Mouse (Mus musculus): ENCODE measurements at regions not wholly inside any gene's neighbourhood (a gene's known extent, or its start where the extent isn't known, plus 50 kb on each side); places are given as distances from the start of the nearest gene placed in this dataset.

- Histone ChIP-seq H3K27me3 (replicated peaks) (no peaks in the 10 kb centered on the region), H3K9ac (no peak overlapping the region), H3K4me2 (replicated peaks) (no peak overlapping the region), H3K9me3 (no peaks in the 10 kb centered on the region), H3K4me3 (no peak overlapping the region), H3K4me1 (no peaks in the 10 kb centered on the region), H3K27ac (no peak overlapping the region), H3K36me3 (no peaks in the 10 kb centered on the region)
- 79% methylated on average over 1 of the region's 1 CpGs for WGBS
- ATAC-seq (ENCODE audit: low FRiP score, low read depth), result no peak
These were observed 87.7 kb upstream of the Jade1 start for GRCm38 (mm10) chr3:41467857-41468256.

DNA sequence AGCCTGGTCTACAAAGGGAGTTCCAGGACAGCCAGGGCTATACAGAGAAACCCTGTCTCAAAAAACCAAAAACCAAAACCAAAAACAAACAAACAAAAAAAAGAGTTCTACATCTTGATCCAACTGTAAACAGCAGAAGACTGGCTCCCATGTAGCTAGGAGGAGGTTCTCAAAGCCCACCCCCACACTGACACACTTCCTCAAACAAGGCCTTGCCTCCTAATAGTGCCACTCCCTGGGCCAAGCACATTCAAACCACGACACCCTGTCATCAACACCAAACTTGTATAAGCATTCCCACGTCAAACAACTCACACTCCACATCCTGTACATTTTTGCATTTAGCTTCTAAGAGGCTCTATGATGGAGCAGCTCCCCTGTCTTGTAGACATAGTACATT lies 89.6 kb upstream of the Jade1 start:
- WGBS, result 86% methylated on average over 2 of the region's 2 CpGs
- Histone ChIP-seq H3K36me3 (no peaks in the 10 kb centered on the region), H3K4me1 (no peaks in the 10 kb centered on the region), H3K4me2 (replicated peaks) (no peak overlapping the region), H3K4me3 (no peak overlapping the region), H3K9me3 (no peaks in the 10 kb centered on the region), H3K27ac (no peak overlapping the region), H3K27me3 (replicated peaks) (no peaks in the 10 kb centered on the region), H3K9ac (no peak overlapping the region)
- no peak for ATAC-seq (ENCODE audit: low FRiP score, low read depth)

DNA sequence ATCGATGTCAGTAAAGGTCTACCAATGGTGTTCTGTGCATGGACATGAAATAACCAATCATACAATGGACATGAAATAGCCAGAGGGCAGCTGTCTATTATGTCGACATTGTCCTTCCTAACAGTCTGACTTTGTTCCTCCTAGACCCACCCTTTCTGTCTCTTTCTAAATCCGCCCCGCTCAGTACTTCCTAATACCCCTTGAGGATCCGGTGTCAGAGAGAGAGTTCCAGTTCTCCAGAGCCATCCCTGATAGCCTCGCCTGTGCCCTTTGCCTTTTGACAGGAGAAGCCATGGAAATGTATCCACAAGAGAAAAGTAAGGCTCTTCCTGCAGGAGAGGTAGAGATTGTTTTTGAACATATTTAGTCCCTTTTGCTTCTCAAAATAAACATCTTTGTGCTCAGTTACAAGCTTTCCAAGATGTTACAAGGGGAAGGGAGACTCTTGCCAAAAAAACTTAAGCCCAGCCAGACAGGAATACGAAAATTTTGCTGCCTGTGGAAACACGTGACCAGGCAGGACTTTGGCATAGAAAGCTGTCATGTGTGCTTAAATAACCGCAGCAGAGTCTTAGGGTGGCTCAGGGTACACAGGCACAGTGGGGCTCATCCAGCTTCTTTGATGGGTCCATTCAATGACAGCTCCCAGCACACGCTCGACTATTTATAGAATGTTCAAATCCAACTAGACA lies 92.4 kb upstream of the Jade1 start:
- no peak for ATAC-seq (ENCODE audit: low FRiP score, low read depth)
- H3K27ac ChIP-seq, result no peak overlapping the region
- 85% methylated on average over 11 of the region's 11 CpGs for WGBS

DNA sequence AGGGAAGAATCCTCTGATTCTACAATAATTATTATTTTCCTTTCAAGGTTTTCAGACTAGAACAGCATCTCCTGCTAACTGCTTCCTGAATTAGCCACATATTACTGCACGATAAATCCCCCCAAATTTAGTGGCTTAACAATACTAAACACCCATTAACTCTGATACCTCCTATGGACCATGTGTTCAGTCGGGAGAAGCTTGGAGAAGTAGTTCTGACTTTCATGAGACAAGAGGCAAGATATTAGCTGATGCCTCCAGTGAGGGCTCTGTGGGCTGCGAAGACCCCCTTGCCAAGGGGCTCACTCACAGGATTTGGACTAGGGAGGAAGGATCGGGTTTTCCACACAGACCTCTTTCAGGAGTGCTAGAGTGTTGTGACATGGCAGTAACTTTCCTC lies 95.4 kb upstream of the Jade1 start:
- Histone ChIP-seq H3K9me3 (no peaks in the 10 kb centered on the region), H3K27me3 (replicated peaks) (no peaks in the 10 kb centered on the region), H3K27ac (no peak overlapping the region), H3K4me1 (no peaks in the 10 kb centered on the region), H3K36me3 (no peaks in the 10 kb centered on the region), H3K4me3 (no peak overlapping the region), H3K4me2 (replicated peaks) (no peak overlapping the region), H3K9ac (no peak overlapping the region)
- WGBS, result 95% methylated on average over 4 of the region's 4 CpGs
- ATAC-seq (ENCODE audit: low FRiP score, low read depth), result no peak

More for the DNA sequence above, 92.4 kb upstream of the Jade1 start:
- H3K36me3 ChIP-seq, result no peaks in the 10 kb centered on the region
- H3K4me3 ChIP-seq, result no peak overlapping the region
- no peak overlapping the region for H3K9ac ChIP-seq
- H3K4me2 ChIP-seq (replicated peaks), result no peak overlapping the region
- H3K4me1 ChIP-seq, result no peaks in the 10 kb centered on the region
- no peaks in the 10 kb centered on the region for H3K9me3 ChIP-seq
- H3K27me3 ChIP-seq (replicated peaks), result no peaks in the 10 kb centered on the region

- no peak for ATAC-seq (ENCODE audit: low FRiP score, low read depth)
- H3K36me3 ChIP-seq, result no peaks in the 10 kb centered on the region
- H3K9me3 ChIP-seq, result no peaks in the 10 kb centered on the region
- WGBS, result 94% methylated on average over 6 of the region's 6 CpGs
- no peaks in the 10 kb centered on the region for H3K27me3 ChIP-seq (replicated peaks)
- H3K9ac ChIP-seq, result no peak overlapping the region
- H3K4me3 ChIP-seq, result no peak overlapping the region
- H3K4me2 ChIP-seq (replicated peaks), result no peak overlapping the region
- no peak overlapping the region for H3K27ac ChIP-seq
- no peaks in the 10 kb centered on the region for H3K4me1 ChIP-seq
These were observed 97.4 kb upstream of the Jade1 start for GRCm38 (mm10) chr3:41458156-41458555.

- H3K4me3 ChIP-seq, result no peak overlapping the region
- H3K27ac ChIP-seq, result no peak overlapping the region
- ATAC-seq (ENCODE audit: low FRiP score, low read depth), result no peak
- H3K4me2 ChIP-seq (replicated peaks), result no peak overlapping the region
- H3K27me3 ChIP-seq (replicated peaks), result no peaks in the 10 kb centered on the region
- no peak overlapping the region for H3K9ac ChIP-seq
- H3K36me3 ChIP-seq, result no peaks in the 10 kb centered on the region
- no peaks in the 10 kb centered on the region for H3K9me3 ChIP-seq
- WGBS, result 84% methylated on average over 3 of the region's 3 CpGs
- H3K4me1 ChIP-seq, result no peaks in the 10 kb centered on the region
These were observed 102.0 kb upstream of the Jade1 start for GRCm38 (mm10) chr3:41453525-41453924.

DNA sequence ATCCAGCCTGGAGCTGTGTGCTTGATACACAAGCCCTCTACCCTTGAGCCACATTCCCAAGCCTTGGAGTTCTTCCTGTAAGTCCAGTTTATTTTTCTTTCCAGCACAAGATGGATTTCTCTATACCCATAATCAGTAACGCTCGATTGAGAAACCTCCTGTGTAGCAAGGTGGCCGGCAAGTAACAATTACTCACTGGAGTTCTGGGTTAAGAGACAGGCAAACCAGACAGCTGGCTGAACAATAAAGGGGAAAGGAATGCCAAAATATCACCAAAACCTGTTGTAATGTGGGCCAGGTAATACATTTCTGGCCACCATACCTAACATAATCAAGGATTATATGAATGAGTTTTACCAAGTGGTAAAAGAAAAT lies 102.8 kb upstream of the Jade1 start:
- WGBS, result 63% methylated on average over 3 of the region's 3 CpGs
- no peaks in the 10 kb centered on the region for H3K9me3 ChIP-seq
- ATAC-seq (ENCODE audit: low FRiP score, low read depth), result no peak
- no peak overlapping the region for H3K4me2 ChIP-seq (replicated peaks)
- no peak overlapping the region for H3K27ac ChIP-seq
- no peak overlapping the region for H3K9ac ChIP-seq
- H3K36me3 ChIP-seq, result no peaks in the 10 kb centered on the region
- no peaks in the 10 kb centered on the region for H3K27me3 ChIP-seq (replicated peaks)
- H3K4me3 ChIP-seq, result no peak overlapping the region
- no peaks in the 10 kb centered on the region for H3K4me1 ChIP-seq

- WGBS, result 71% methylated on average over 3 of the region's 3 CpGs
- Histone ChIP-seq H3K9me3 (no peaks in the 10 kb centered on the region), H3K4me2 (replicated peaks) (no peak overlapping the region), H3K4me3 (no peak overlapping the region), H3K27me3 (replicated peaks) (no peaks in the 10 kb centered on the region), H3K36me3 (no peaks in the 10 kb centered on the region), H3K4me1 (no peaks in the 10 kb centered on the region), H3K9ac (no peak overlapping the region), H3K27ac (no peak overlapping the region)
- no peak for ATAC-seq (ENCODE audit: low FRiP score, low read depth)
These were observed 103.4 kb upstream of the Jade1 start for GRCm38 (mm10) chr3:41452020-41452715.

GRCm38 (mm10) chr3:41450696-41451095 lies 104.8 kb upstream of the Jade1 start:
- H3K9ac ChIP-seq, result no peak overlapping the region
- H3K27me3 ChIP-seq (replicated peaks), result no peaks in the 10 kb centered on the region
- no peak for ATAC-seq (ENCODE audit: low FRiP score, low read depth)
- no peaks in the 10 kb centered on the region for H3K36me3 ChIP-seq
- no peak overlapping the region for H3K4me2 ChIP-seq (replicated peaks)
- H3K4me3 ChIP-seq, result no peak overlapping the region
- no peaks in the 10 kb centered on the region for H3K9me3 ChIP-seq
- H3K4me1 ChIP-seq, result no peaks in the 10 kb centered on the region
- 59% methylated on average over 1 of the region's 1 CpGs for WGBS
- no peak overlapping the region for H3K27ac ChIP-seq

DNA sequence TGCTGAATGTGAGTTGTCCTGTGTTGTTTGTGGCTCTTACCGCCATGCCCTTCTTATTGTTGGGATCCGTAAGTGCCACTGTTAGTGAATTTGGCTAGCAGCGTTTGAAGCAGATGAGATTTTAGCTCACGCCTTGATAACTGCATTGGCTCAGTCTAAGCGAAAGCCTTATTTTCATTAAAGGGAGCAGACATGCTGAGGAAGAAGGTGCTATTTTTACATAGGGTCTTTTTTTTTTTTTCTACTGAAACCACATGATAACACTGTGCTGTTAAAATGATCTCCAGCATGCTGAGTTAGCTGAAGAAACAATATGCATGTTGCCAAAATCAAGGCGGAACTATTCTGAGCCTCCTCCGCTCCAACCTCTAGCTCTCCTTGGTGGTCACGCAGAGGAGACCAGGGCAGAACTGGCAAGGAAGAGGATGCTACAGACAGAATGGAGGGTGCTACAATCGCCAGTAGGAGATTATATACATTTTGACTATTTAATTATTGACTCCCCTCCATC lies 111.2 kb upstream of the Jade1 start:
- Histone ChIP-seq H3K27me3 (replicated peaks) (no peaks in the 10 kb centered on the region), H3K4me1 (no peaks in the 10 kb centered on the region), H3K4me3 (no peak overlapping the region), H3K27ac (no peak overlapping the region), H3K9me3 (no peaks in the 10 kb centered on the region), H3K4me2 (replicated peaks) (no peak overlapping the region), H3K9ac (no peak overlapping the region), H3K36me3 (no peaks in the 10 kb centered on the region)
- ATAC-seq (ENCODE audit: low FRiP score, low read depth), result no peak
- WGBS, result 92% methylated on average over 9 of the region's 9 CpGs

DNA sequence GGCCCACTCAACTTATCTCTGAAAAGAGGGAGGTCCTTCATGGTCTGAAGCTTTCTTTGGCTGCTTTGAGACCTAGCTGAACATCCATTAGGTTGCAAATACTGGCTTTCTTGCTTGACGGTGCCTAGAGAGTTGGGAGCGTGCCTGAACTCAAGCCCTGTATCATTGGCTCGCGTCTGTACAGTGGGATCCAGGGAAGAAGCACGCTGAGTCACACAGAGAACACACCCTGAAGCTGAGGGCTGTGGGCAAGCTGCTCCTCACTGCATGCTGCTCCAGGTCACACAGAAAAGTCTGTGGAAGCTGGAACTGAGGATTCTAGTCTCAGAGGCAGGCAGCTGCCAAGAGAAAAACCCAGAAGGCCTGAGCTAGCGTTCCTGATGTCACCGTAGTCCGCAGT lies 119.3 kb upstream of the Jade1 start:
- no peak overlapping the region for H3K9ac ChIP-seq
- H3K4me1 ChIP-seq, result no peaks in the 10 kb centered on the region
- no peak overlapping the region for H3K4me2 ChIP-seq (replicated peaks)
- no peak overlapping the region for H3K4me3 ChIP-seq
- H3K27me3 ChIP-seq (replicated peaks), result no peaks in the 10 kb centered on the region
- no peak overlapping the region for H3K27ac ChIP-seq
- no peaks in the 10 kb centered on the region for H3K9me3 ChIP-seq
- 94% methylated on average over 8 of the region's 8 CpGs for WGBS
- ATAC-seq (ENCODE audit: low FRiP score, low read depth), result no peak
- H3K36me3 ChIP-seq, result no peaks in the 10 kb centered on the region

GRCm38 (mm10) chr3:41433106-41433505 lies 122.4 kb upstream of the Jade1 start:
- no peaks in the 10 kb centered on the region for H3K36me3 ChIP-seq
- H3K27me3 ChIP-seq (replicated peaks), result no peaks in the 10 kb centered on the region; the same call in 1 of the 2 replicates
- no peak overlapping the region for H3K4me2 ChIP-seq (replicated peaks)
- H3K27ac ChIP-seq, result no peak overlapping the region
- no peak overlapping the region for H3K4me3 ChIP-seq
- no peaks in the 10 kb centered on the region for H3K4me1 ChIP-seq
- H3K9ac ChIP-seq, result no peak overlapping the region
- no peak for ATAC-seq (ENCODE audit: low FRiP score, low read depth)
- no peaks in the 10 kb centered on the region for H3K9me3 ChIP-seq
- WGBS, result 68% methylated on average over 3 of the region's 3 CpGs

DNA sequence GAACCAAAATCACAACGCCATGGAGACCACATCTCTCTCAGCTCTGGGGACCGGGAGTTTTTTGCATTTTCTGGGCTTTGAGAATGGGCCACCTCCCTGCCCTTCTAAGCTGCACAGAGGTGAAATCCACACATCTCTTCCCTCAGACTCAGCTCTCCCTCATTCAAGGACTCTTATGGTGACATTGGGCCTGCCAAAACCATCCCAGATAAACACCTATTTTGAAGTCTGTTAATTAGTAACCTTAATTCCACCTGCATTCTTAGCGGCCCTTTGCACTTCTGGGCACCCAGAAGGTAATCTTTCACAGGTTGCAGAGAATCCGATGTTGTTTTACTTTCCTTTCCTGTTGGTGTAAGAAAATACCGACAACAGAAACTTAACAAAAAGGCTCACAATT lies 123.2 kb upstream of the Jade1 start:
- Histone ChIP-seq H3K36me3 (no peaks in the 10 kb centered on the region), H3K4me3 (no peak overlapping the region), H3K27ac (no peak overlapping the region), H3K9ac (no peak overlapping the region), H3K4me1 (no peaks in the 10 kb centered on the region), H3K9me3 (no peaks in the 10 kb centered on the region), H3K27me3 (replicated peaks) (no peaks in the 10 kb centered on the region; the same call in 1 of the 2 replicates), H3K4me2 (replicated peaks) (no peak overlapping the region)
- ATAC-seq (ENCODE audit: low FRiP score, low read depth), result no peak
- 82% methylated on average over 5 of the region's 5 CpGs for WGBS
